Mouse (Mus musculus) lung, postnatal 4 days (tissue): ENCODE measurements around the gene Hist1h4c.
"Not testable (repeated sequence)": the region's sequence is repeated elsewhere in the genome, so short reads cannot be mapped to it uniquely, and the experiment has no call there.

ENCODE experiments used
- DNase-seq, 2 experiments: peaks; one replicate each; pipeline ENCODE4 v3.0.0; 2021

Gene Hist1h4c

DNA sequence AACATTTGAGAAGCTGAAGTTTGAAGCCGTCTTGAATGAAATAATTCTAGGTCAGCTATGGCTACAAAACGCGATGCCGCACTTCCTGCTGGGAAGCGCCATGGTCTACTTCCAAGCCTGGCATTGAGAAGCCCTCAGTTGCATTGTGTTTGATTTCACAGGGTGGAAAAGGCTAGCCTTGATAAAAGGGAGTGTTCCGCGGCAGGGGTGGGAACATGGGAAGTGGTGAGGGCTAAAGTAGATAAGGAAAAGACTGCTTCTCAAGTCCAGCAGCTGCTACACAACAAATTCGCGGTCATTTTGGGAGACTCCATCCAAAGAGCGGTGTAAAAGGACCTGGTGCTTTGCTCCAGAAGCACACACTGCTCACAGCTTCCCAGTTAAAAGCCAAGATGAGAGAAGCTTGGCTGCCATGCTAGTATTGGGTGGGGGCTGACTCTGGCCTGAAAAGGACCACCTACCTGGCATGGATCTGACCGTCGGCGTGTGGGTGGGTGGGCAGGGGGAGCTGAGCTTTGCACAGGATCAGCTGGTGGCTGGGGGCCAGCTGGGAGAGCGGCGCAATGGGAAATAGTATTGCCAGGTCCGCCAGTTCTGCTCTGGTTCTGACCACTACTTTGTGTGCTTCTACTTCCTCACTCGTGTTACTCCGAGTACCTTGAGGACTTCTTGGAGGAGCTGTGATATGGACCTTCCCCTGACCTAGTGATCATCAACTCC is 30.4 kb upstream of the Hist1h4c start:
- DNase-seq: no peak

DNA sequence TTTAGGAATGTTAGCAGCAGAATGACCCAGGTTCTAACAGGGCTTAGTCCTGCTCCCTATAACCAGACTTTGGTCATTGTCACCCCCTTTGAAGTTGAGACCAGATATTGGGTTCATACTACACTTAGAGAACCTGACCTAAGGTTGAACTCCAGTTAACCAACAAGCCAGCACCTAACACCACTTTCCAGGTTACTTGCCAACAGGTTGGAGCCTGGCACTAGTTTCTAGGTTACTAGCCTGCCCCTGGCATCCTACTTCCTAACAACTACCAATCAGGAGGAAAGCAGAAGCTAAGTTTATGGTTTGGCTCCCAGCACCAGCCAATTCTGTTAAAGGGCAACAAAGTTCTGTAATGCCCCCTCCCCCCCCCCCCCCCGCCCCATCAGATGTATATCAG is 27.0 kb upstream of the Hist1h4c start:
- DNase-seq: no peak

DNA sequence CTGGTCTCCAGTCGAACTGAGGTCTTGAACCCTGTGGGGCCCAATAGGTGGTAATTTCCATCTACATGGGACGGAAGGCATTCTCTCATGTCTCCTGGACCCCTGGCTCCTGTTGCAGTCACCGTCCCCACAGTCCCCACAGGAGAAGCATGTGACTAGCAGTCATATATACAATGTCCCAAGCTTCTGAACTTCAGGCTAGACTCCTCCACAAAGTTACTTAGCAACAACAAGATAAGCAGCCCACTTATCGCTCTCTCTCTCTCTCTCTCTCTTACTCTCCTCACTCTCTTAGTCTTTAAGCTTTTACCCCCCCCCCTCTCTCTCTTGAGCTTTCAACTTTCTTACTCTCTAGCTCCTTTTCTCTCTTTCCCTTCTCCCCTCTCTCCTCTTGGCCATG is 26.0 kb upstream of the Hist1h4c start:
- no peak for DNase-seq

DNA sequence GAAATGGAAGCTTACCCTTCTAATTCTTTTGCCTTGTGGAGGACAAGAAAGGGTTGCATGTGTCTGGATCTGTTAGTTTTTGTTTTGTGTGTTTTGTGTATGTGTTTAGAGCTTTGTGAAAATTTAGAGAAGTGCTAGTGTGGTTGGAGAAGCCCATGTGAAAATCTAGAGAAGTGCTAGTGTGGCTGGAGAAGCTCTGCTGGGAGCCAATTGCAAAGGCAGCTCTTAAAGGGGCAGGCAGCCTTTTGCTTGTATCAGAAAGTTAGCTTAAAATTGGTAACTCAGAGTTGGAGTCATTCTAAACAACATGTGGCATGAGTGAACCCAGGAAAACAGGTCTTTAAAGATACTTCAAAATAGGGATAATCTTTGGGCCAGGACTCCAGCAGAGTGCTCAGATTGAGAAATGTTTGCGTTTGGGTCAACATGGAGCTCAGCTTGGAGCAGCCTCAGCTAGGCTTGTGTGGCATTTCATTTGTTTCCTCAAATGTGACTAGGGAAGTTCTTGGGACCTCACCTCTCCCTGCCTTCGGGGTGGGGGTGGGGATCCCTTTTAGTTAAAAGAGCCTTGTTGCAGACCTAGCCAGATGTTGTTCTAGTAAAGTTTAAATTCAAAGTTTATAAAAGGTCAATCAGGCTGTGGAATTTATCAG is 19.5 kb upstream of the Hist1h4c start:
- DNase-seq: not testable (repeated sequence)

DNA sequence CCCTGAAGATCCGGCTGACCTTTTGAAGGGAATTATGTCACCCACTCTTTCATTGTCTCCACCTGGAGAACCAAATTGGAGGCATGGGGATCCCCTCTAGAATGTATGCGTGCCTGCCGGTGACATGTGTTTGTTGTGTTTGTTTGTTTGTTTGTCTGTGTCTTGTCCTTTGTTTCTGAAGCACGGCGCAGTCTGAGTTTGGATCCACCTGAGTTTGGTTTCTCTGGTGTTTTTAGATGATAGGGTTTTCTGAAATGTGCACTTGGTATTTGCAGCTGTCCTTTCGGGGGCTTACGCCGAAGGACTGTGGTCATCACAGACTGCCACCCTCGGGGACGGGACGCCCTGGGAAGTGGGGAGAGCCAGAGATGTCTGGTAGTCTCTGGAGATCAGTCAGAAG is 18.9 kb upstream of the Hist1h4c start:
- DNase-seq: no peak

DNA sequence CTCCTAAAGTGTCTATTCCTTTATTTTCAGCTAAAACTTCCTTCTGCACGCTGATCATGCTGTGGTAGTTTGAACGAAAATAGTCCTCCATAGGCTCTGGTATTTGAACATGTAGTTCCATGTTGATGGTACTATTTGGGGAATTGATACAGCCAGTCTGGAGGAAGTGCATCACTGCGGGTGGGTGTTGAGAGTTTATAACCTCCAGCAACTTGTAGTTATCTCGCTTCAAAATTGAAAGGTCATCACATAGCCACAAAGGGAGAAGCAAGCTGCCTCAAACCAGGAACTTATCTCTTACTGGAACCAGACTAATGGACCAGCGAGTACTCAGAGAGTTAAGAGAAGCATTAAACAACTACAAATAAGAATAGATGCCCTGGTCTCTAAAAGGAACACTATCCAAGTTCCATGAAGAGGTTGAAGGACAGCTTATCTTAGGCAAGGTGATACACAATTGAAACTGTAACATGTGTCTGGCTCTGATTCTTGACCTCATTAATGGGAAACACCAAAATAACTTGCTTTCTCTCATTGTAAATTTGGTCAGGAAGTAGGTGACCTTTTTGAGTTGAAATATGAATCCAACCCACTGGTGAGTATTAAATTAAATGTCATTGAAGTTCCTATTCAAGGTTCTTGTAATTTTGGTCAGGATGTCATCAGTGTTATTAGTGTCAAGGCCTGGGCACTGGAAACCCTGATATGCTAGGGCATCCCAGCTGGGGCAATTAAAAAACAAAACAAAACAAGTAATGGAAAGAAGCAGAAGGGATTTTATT is 18.2 kb upstream of the Hist1h4c start:
- no peak for DNase-seq

DNA sequence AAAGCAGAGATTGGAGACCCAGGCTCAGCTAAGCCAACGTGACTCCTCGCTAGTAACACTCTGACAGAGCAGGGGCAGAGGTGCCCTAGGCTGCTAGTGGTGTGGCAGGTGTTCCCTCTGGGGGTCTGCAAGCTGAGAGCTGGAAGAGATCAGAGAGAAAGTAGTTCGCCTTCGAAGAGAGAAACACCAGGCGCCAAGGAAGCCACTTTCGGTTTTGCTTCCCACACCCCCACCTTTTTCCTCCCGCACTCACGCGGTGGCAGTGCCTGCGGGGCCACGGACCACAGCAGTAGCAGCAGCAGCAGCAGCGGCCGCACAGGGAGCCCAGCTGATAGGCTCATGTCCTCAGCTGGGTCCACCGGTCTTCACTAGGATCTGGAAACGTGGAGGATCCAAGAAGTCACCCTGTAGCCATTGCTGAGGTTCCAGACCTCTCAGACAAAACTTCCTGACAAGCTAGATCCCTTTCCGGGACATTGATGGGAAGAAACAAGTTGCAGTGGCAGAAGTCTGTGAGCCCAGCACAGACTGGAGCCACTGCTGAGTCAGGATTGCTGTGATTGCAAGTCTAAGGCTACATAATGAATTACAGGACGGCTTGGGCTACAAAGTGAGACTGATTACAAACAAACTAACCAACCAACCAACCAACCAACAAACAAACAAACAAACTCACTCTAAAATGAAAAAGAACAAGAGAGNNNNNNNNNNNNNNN is 12.3 kb upstream of the Hist1h4c start, which contains the start of gene Hfe:
TSS of gene Hfe (minus strand) at position 481 of the 716 bp plus-strand sequence.
- peak; percentile 65 to 69 for DNase-seq

DNA sequence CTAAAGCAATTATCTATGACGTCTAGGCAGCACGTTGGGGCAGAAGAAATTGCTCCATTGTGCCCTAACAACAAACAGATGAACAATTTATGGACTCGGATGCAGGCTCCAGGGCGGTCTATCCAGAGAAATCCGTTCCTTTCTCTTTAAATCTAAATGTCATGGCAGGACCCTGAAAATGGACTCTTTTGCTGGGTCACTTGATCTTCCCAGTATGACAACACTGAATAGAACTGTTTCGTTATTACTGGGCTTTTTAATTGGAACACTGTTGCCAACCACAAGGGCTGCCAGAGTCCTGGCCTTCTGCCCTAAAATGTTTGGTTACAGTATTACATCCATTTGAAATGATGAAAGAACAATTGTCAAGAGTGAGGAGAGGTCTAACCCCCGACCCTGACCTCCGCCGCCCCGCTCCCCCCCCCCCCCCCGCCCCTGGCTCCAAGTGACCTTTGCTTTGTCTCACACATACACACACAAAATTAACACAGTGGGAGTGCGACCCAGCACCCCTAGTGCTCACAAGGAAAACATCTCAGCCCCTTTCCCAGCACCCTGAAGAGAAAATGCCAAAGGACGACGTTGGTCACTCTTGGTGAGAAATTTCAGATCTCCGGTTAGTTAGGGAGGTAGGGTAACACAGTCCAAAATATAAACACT is 11.6 kb upstream of the Hist1h4c start:
- DNase-seq: no peak

DNA sequence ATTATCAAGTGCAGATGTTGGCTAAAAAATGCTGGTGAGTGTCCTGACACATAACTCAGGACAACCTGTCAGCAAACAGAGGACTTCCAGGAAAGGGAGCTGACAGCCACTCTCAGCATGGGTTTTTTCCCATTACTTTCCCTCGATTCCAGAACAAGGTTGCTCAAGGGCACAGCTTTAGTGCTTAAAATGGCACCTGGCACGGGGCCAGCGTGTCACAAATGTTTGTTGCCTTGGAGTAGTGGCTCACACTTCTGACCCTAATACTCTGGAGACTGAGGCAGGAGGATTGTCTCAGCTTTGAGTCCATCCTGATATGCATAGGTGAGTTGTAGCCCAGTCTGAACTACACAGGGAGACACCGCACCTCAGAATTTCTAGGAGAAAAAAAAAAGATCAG is 10.4 kb upstream of the Hist1h4c start:
- no peak for DNase-seq

DNA sequence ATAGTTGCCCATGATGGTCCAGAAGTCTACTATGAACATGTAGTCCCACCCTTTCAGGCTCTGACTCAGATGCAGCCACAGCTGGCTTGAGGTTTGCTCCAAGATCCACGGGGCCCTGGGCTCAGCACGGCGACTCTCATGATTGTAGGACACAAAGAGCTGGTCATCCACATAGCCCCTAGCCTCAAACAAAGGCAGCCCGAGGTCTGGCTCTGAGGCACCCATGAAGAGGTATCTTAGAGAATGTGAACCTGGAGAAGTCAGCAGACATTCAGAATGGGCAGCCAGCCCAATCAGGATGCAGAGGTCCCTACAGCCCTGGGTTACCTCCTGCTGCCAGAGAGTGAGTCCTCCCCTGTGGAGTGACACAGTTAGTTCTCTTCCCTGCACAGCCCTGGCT is 9.8 kb upstream of the Hist1h4c start:
- no peak for DNase-seq

DNA sequence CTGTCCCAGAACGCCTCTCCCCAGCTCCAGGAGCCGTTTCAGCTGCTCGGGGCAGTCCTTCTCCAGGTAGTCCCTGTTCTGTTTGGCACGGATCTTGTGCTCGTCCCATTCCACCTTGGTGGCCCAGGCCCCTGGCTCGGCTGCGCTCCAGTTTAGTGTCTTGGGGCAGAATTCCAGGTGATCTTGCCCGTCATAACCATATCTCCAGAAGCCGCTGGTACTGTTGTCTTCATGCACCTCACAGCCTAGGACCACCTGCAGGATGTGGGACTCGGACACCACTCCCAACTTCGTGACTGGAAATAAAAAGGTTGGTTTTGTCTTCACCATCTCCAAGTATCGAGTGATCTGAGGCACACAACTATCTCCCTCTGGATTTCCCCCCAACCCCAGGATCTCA is 8.5 kb upstream of the Hist1h4c start:
- peak in 1 of 2 experiments; percentile 2 for DNase-seq

DNA sequence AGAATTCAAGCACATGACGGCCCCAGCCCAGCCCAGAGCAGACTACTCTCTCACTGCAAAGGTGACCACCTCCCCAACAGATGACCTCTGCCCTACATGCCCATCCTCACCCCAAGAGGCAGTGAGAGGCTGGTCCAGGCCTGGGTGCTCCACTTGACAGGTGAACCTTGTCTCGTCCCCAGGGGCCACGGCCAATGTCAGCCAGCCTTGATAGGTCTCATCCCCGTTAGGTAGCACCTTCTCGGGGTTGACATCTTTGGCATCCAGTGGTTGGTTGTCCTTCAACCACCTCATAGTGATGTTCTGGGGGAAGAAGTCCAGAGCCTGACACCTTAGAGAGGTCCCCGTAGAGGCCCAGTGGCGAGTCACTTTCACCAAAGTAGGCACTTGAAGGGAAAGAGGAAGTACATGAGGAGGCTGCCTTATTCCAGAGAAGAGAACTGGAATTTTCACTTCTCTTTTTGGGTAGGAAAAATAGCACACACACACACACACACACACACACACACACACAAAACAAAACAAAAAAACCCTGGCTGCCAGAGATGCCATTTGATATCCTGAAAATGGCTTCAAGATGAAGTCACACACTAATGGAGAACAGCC is 7.6 kb upstream of the Hist1h4c start:
- peak in 1 of 2 experiments; percentile 16 for DNase-seq

DNA sequence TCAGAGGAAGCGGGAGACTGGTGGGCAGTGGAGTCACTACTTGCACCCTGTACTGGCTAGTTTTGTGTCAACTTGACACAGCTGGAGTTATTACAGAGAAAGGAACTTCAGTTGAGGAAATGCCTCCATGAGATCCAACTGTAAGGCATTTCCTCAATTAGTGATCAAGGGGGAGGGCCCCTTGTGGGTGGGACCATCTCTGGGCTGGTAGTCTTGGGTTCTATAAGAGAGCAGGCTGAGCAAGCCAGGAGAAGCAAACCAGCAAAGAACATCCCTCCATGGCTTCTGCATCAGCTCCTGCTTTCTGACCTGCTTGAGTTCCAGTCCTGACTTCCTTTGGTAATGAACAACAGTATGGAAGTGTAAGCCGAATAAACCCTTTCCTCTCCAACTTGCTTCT is 4.5 kb upstream of the Hist1h4c start:
- DNase-seq: peak in 1 of 2 experiments; percentile 4

DNA sequence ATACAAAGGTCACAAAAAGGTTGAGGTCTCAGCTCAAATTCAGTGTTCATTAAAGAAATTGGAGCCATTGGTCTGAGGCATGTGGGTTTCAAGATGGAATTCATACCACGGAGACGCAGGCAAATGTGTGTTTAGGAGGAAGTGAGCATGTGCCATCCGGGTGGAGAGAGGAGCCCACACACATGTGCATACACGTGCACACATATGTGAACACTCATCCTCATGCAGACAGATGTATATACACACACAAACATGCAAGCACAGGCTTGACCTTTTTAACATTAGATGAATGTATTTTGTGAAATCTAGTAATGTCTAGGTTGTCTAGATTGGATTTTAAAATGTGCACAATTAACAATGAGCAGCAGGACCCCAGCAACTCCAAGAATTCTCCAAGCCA is 4.0 kb upstream of the Hist1h4c start:
- no peak for DNase-seq

DNA sequence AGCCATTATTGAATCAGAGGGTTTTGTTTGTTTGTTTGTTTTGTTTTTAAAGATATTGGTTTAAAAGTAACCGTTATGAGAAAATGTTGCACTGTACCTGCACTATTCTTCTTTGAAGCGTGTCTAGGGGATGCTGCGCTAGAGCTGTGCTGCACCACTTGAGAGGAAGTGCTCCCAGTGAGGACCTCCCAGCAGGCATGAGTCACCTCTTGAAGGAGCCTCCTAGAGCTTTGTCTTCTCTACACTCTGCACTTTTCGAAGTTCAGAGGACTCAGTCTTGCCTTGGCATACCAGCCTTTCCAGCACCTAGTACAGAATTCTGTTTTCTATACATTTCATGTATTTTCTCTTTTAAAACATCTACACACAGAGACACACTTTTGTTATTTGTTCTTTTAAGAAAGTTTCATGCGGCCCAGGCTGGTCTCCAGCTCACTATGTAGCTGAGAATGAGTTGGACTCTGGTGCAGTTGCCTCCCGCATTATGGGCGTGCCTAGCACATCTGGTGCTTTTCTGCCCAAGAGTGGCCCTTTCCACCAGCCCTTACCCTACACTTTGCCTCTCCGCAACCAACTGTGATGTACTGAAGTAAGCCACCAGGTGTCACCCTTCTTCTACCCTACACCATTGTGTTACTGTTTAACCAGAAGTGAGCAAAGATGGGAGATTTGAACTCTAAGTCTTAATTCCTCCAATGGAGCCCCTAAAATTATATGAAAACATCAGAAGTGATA is 2.7 kb upstream of the Hist1h4c start:
- peak; percentile 56 to 82 for DNase-seq

DNA sequence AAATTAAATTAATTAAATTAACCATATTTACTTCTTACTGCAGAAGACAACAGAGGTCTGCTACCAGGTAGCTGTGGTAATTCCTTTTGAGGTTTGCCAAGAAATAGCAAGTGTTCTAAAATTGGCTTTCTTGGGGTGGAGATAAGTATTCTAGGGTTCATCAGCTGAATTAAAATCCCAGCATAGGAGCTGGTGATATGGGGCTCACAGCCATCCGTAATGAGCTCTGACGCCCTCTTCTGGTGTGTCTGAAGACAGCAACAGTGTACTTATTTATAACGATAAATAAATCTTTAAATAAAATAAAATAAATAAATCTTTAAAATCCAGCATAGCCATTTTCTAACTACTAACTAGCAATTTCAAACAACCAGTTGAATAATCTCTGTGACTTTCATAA is 1.5 kb upstream of the Hist1h4c start:
- no peak for DNase-seq

DNA sequence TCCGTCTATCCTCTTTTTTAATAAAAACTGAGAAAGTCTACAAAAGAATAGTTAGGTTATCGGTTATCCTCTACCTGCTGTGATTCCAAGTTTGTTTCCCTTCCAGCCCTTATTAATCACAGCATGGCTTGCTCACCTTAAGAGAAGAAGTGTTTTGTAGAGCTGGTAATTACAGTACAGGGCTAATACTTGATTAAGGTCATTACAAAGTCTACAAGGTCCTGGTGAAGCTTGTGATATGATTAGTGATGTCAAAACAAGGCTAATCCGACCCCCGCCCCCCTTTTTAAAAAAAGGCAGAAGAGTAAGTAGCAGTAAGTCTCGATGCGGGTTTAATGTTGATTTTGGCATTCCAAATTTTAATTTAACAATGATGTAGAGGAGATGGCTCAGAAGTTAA is 742 bp upstream of the Hist1h4c start:
- DNase-seq: peak in 1 of 2 experiments; percentile 2

DNA sequence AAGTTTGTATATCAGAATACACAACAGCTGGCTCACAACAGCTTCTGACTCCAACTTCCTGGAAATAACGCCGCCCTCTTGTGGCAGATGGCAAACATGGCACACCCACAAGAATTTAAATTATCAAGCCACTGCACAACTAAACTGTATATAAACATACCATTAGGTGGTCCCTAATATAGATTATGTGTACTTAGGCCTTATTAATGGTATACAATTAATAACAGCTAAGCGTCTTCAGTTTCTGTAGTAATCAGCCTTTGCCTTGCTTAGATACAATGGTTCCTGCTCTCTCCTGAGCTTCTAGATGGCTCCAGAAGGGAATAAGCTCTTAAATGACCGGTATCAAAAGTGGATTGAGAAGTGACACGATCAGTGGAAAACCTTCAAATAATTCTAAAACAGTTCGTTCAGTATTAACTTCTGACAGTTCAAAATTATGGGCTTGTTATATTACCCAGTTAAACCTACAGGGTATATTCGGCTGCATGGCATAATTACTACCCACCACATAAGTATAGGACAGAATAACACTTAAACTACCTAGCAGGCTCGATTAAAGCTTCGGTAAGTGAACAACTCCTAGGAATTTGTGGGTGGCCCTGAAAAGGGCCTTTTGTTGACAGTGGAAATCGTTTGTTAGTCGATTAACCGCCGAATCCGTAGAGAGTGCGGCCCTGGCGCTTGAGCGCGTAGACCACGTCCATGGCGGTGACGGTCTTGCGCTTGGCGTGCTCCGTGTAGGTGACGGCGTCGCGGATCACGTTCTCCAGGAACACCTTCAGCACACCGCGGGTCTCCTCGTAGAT is 559 bp downstream of the Hist1h4c start:
- DNase-seq: peak; percentile 68 to 82

DNA sequence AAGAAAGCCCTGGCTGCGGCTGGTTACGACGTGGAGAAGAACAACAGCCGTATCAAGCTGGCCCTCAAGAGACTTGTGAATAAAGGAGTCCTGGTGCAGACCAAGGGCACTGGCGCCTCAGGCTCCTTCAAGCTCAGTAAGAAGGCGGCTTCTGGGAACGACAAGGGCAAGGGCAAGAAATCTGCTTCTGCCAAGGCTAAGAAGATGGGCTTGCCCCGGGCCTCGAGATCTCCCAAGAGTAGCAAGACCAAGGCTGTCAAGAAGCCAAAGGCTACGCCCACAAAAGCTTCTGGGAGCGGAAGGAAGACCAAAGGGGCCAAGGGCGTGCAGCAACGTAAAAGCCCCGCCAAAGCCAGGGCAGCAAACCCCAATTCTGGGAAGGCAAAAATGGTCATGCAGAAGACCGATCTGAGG is 2.2 kb downstream of the Hist1h4c start:
- peak; percentile 37 to 40 for DNase-seq

DNA sequence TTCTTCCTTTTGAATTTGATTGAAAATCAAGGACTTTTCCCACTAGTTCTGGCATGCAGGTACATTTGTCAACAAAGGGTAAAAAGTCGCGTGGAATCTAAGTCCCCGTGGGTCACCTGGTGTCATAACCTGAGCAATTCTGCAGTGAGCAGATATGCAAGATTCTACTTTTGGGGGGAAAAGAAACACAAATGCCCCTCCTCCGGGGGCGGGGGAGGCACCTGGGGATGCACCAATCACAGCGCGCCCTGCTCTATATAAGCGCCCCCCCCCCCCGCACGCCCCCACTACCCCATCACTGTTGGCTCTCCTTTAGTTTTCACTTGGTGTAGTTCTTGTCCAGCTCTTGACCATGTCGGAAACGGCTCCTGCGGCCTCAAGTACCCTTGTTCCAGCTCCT is 2.7 kb downstream of the Hist1h4c start, which contains the start of gene Hist1h1t:
TSS of gene Hist1h1t (plus strand) at position 301 of the 400 bp plus-strand sequence.
- peak in 1 of 2 experiments; percentile 4 for DNase-seq
